Mouse (Mus musculus): Measurements from ENCODE around the gene Sprn.
A peak's percentile ranks its signal among the peaks of the same experiment; 100 is the strongest.
"Not testable (repeated sequence)": the region's sequence is repeated elsewhere in the genome, so short reads cannot be mapped to it uniquely, and the experiment has no call there.

Gene Sprn

GRCm38 (mm10) chr7:140141350-140141749, 13.3 kb downstream of the Sprn start:
- peak; percentile 65 for DNase-seq

GRCm38 (mm10) chr7:140138021-140138310, 16.7 kb downstream of the Sprn start:
- DNase-seq = no peak

GRCm38 (mm10) chr7:140137135-140138020, 17.3 kb downstream of the Sprn start, which contains the start of gene Mtg1:
Gene Mtg1, plus strand, starts transcription at chr7:140137564.
- DNase-seq = peak; percentile 97

GRCm38 (mm10) chr7:140135106-140135770, 19.4 kb downstream of the Sprn start:
- no peak for DNase-seq

- DNase-seq = not testable (repeated sequence)
These were observed 20.6 kb downstream of the Sprn start for GRCm38 (mm10) chr7:140134033-140134432.

GRCm38 (mm10) chr7:140132184-140132583, 22.5 kb downstream of the Sprn start:
- DNase-seq = not testable (repeated sequence)

- DNase-seq = no peak
These were observed 26.8 kb downstream of the Sprn start for GRCm38 (mm10) chr7:140127911-140128310.

- no peak for DNase-seq
These were observed 27.7 kb downstream of the Sprn start for GRCm38 (mm10) chr7:140126934-140127333.

GRCm38 (mm10) chr7:140126022-140126350, 28.7 kb downstream of the Sprn start:
- no peak for DNase-seq

- peak; percentile 92 for DNase-seq
These were observed 29.2 kb downstream of the Sprn start for GRCm38 (mm10) chr7:140125278-140126021.

GRCm38 (mm10) chr7:140124382-140124781, 30.3 kb downstream of the Sprn start:
- DNase-seq = no peak

GRCm38 (mm10) chr7:140122765-140123164, 31.9 kb downstream of the Sprn start:
- DNase-seq = no peak

- no peak for DNase-seq
These were observed 33.3 kb downstream of the Sprn start for GRCm38 (mm10) chr7:140121338-140121910.

- no peak for DNase-seq
These were observed 34.2 kb downstream of the Sprn start for GRCm38 (mm10) chr7:140120484-140120883.

- DNase-seq = peak; percentile 81
These were observed 38.2 kb downstream of the Sprn start, which contains the start of gene Echs1 for GRCm38 (mm10) chr7:140116329-140117054. Gene Echs1, minus strand, starts transcription at chr7:140116476.

GRCm38 (mm10) chr7:140115583-140116328, 38.9 kb downstream of the Sprn start, which contains the start of gene Paox:
Gene Paox, plus strand, starts transcription at chr7:140115799.
- DNase-seq = peak; percentile 28

GRCm38 (mm10) chr7:140111943-140112342, 42.7 kb downstream of the Sprn start:
- DNase-seq = no peak

- DNase-seq = no peak
These were observed 50.7 kb downstream of the Sprn start for GRCm38 (mm10) chr7:140104009-140104408.

GRCm38 (mm10) chr7:140101993-140102860, 52.5 kb downstream of the Sprn start, which contains the start of gene Fuom:
Gene Fuom, minus strand, starts transcription at chr7:140102441.
- peak; percentile 82 for DNase-seq

- peak; percentile 29 for DNase-seq
These were observed 53.2 kb downstream of the Sprn start for GRCm38 (mm10) chr7:140101498-140101897.

Data from cerebellum, adult 11 months (tissue).